Mouse (Mus musculus): ENCODE measurements at regions not wholly inside any gene's neighbourhood (a gene's known extent, or its start where the extent isn't known, plus 50 kb on each side); places are given as distances from the start of the nearest gene placed in this dataset.

DNA sequence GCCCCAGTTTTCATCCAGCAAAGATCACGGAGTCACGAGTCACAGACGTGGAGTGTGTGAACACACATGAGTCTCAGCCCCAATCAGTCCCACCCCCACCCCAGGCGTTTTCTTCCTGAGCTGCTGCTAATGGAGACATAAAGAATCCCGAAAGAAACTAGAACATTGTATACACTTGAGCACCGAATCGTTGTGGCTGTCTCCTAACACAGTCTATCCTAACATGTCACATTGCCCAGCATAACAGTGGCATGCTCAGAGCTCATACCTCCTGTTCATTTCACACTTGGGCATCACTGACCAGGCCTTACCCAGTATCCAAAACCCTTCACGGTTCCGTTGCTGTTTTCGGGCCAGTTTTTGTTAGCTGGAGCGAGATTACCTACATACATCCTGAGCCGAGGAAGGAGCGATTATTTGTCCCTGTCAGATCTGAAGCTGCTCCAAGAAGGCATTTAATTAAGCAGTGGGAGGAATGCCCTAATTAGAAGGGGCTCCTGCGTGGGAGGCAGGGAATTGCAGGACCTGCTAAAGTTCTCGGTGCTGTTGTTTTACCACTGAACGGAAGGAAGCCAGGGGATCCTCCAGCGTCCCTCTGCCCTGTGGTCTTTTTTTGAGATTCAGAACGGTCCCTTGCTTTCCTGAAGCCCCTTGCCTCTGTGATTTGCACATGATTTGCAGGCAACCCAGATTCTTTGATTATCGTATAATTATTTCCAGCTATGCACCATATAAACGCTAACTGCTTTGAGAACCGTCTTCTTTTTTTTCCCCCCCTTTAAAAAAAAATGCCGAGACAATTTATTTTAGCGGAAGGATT lies 53.4 kb upstream of the Nap1l1 start:
- DNase-seq = no peak

DNA sequence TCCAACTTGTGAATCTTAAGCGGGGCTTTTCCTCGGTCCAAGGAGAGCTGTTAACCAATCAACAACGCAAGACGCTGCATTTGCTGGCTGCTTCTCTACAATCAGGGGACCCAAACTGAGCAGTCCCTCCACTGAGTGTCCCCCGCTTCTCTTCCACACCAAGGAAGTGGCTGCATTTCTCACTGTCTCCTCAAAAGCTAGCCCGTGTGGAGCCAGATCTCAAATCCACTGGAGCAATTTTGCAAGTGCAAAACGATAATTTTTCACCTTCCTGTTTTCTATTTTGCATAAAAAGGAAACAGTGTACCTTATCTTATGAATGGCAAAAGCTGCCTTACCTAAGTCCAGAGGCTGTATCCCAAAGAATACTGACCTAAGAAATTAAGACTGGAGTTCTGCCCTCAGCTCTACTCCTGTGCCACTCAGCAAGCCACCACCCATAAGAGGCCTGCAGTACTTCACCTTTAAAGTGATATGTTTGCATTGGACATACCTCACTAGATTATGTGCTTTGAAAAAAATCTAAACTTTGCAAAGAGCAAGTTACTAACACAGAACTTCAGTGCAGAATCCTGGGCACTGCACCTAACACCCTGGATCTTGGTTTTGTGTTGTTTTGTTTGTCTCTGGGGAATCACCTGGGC lies 52.7 kb upstream of the Nap1l1 start:
- no peak for DNase-seq

DNA sequence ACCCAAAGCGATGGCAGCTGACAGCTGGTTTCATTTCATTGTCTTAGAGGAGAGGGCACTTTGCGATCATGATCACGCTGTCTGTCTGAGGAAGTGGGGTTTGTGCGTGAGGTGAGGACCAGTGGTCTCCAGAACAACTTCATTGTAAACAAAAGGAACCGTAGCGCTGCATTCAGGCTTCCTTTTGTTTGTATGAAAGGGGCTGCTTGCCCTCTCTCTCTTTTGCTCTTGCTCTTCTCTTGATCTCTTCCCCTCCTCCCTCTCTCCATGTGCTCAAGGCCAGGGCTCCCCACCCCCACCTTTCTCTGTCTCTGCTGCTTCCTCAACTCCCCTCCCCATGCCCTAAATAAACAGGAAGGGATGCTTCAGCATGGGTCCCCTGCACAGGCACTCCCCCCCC lies 51.0 kb upstream of the Nap1l1 start:
- no peak for DNase-seq

DNA sequence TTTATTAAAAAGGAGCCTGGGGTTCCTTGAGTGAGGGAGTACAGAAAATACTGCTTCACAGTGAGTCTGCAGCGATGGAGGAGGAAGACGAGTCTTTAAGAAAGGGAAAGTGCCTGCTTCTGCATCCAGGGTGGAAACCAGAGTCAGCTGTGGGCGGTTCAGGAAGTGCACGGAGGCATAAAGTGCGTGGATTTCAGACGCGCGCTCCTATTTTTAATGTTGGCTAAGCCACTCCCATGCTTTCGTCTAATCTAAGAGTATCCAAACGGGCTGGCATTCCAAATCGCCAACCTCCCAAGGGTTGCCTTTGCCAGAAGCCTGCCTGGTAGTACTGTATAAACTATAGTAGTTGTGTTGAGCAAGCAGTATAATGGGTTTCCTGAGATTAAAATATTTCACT lies 50.4 kb upstream of the Nap1l1 start:
- peak; percentile 34 for DNase-seq
